Mouse (Mus musculus) liver, postnatal 0 days (tissue): ENCODE measurements around the gene Olfr521. TPM values are rescaled to one million over a fixed set of nuclear protein-coding genes. Genes with fewer than 3 reads are reported as not detected.
"Not testable (repeated sequence)": the region's sequence is repeated elsewhere in the genome, so short reads cannot be mapped to it uniquely, and the experiment has no call there.

Experiments
- ATAC-seq: fragments of 200-750 bp; cut with Nextera tagmentation; 2 replicates; pipeline ENCODE4 v1.8.0; 2017; ENCODE audit warnings: mild to moderate bottlenecking, moderate library complexity
- DNase-seq: peaks from one replicate; pipeline ENCODE4 v3.0.0-alpha.2; 2016
- H3K27ac ChIP-seq: fragments of 300-500 bp; sonication (generic); 2 replicates; pipeline ENCODE4 v1.5.1; 2014; ENCODE audit warnings: antibody characterized with exemption, moderate library complexity, mild to moderate bottlenecking, low read depth
- H3K27me3 ChIP-seq: fragments of 300-500 bp; sonication (generic); 2 replicates; pipeline ENCODE4 v1.6.1; 2014; ENCODE audit warnings: low read length, control low read depth, mixed read lengths; ENCODE audit not compliant: insufficient read depth
- H3K36me3 ChIP-seq: fragments of 300-500 bp; sonication (generic); replicated peaks from 2 replicates; pipeline ENCODE4 v1.6.1; 2014; ENCODE audit warnings: mild to moderate bottlenecking, control low read depth, low read length, moderate library complexity, mixed read lengths; ENCODE audit not compliant: insufficient read depth
- H3K4me1 ChIP-seq: fragments of 300-500 bp; sonication (generic); 2 replicates; pipeline ENCODE4 v1.6.1; 2014; ENCODE audit warnings: antibody characterized with exemption, mild to moderate bottlenecking, control low read depth; ENCODE audit not compliant: insufficient read depth
- H3K4me2 ChIP-seq: fragments of 300-500 bp; sonication (generic); 2 replicates; pipeline ENCODE4 v1.6.1; 2014; ENCODE audit warnings: low read depth, mild to moderate bottlenecking, low read length, moderate library complexity, mixed read lengths
- H3K4me3 ChIP-seq: fragments of 300-500 bp; sonication (generic); 2 replicates; pipeline ENCODE4 v1.5.1; 2014; ENCODE audit warnings: low read depth, low read length
- H3K9ac ChIP-seq: fragments of 300-500 bp; sonication (generic); replicated peaks from 2 replicates; pipeline ENCODE4 v1.6.1; 2014; ENCODE audit warnings: mild to moderate bottlenecking, moderate library complexity
- H3K9me3 ChIP-seq: fragments of 300-500 bp; sonication (generic); 2 replicates; pipeline ENCODE4 v1.6.1; 2016; ENCODE audit warnings: mild to moderate bottlenecking, control low read depth, low read length, mixed read lengths
- CTCF ChIP-seq: sonication (generic); IDR thresholded peaks from 2 replicates; pipeline ENCODE4 v1.5.1; 2016; ENCODE audit warnings: antibody characterized with exemption, low read depth
- EP300 ChIP-seq: IDR thresholded peaks from 2 replicates; pipeline ENCODE4 v1.6.1; 2016; ENCODE audit warnings: antibody characterized with exemption, low read depth, mild to moderate bottlenecking
- WGBS: fragments of 180-500 bp; shearing (Covaris S2); extraction: QIAGEN DNeasy Blood & Tissue Kit; methylation state at CpG from one replicate; pipeline ENCODE4 v1.1.7; 2014; ENCODE audit not compliant: insufficient replicate concordance; 5-methylcytosine and 5-hydroxymethylcytosine counted together
- polyA plus RNA-seq: library from polyadenylated mRNA; unstranded; fragments of >200 nt; fragmentation: Nextera tagmentation; extraction: Ambion mirVana; gene quantifications from 2 replicates; pipeline ENCODE4 v1.2.1, GENCODE M21; 2015

The Olfr521 gene
- polyA plus RNA-seq, result not detected in 2 replicates

- no peaks in the 10 kb centered on the region for H3K27me3 ChIP-seq
- H3K4me1 ChIP-seq, result no peaks in the 10 kb centered on the region
- 83% methylated on average over 2 of the region's 2 CpGs for WGBS
- no peak within 1 kb of the TSS for H3K27ac ChIP-seq
- H3K9me3 ChIP-seq, result peaks cover 9% of the 10 kb centered on the region
- ATAC-seq (no peak), DNase-seq (no peak)
- no peaks in the 10 kb centered on the region for H3K36me3 ChIP-seq
- no peak within 1 kb of the TSS for H3K4me2 ChIP-seq
- H3K9ac ChIP-seq, result no peak within 1 kb of the TSS
- H3K4me3 ChIP-seq, result no peak within 1 kb of the TSS
- TF ChIP-seq CTCF (no peak), EP300 (no peak)
Observed at GRCm38 (mm10) chr7:99763207-99763606, at the start of gene Olfr521. TSS of gene Olfr521 (plus strand) at chr7:99763507.

DNA sequence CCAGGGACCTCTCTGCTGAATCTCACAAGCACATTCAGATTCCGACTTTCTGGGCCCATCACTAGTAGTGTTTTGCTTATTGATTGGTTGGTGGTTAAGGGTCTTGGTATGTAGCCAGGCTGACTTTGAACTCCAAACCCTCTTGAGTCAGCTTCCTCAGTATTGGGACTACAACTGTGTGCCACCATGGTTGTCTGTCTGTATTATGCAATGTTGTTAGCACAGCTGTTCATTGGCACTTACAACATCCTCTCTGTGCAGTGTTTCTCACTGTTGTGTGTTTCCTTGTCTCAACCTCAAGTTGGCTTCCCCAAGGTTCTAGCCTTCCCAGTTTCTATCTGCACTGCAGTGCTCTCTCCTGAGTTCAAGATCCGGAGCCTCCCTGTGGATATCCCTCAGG lies 46.8 kb upstream of the Olfr521 start:
- Histone ChIP-seq H3K9me3 (no peaks in the 10 kb centered on the region), H3K9ac (no peak overlapping the region), H3K4me3 (no peak overlapping the region), H3K36me3 (no peaks in the 10 kb centered on the region), H3K4me1 (no peaks in the 10 kb centered on the region), H3K27ac (no peak overlapping the region), H3K27me3 (no peaks in the 10 kb centered on the region), H3K4me2 (no peak overlapping the region)
- 76% methylated on average over 2 of the region's 2 CpGs for WGBS
- TF ChIP-seq CTCF (no peak), EP300 (no peak)
- DNase-seq, result no peak
- ATAC-seq, result no peak

- Histone ChIP-seq H3K4me3 (no peak within 1 kb of the TSS), H3K4me2 (no peak within 1 kb of the TSS), H3K4me1 (no peaks in the 10 kb centered on the region), H3K9ac (no peak within 1 kb of the TSS), H3K27me3 (no peaks in the 10 kb centered on the region), H3K27ac (no peak within 1 kb of the TSS), H3K36me3 (no peaks in the 10 kb centered on the region), H3K9me3 (peaks cover 2% of the 10 kb centered on the region; the same call in 1 of the 2 replicates)
- no peak for DNase-seq
- TF ChIP-seq EP300 (no peak), CTCF (no peak)
- no peak for ATAC-seq
- whole genome bisulfite sequencing, result 75% methylated on average over 2 of the region's 2 CpGs
Observed at GRCm38 (mm10) chr7:99729973-99730372, 33.3 kb upstream of the Olfr521 start, which contains the start of gene Olfr520. TSS of gene Olfr520 (plus strand) at chr7:99730273.

DNA sequence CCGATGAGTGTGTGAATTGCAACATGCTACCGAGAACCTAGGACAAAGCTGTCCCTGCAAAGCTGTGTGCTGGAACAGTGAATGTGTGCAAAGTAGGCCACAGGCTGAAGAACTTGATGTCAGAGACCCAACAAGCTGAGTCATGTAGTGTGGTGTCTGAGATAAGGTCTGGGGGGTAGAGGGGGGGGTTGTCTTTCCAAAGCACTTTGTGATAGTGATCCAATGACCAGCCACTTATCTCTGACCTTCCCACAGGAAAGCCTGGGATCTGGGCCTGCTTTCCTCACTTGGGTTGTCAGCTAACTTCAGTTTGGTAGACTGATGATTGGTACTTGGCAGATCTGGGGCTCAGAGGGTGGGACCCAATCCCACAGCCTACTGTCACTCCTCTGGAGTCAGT lies 28.7 kb upstream of the Olfr521 start:
- no peaks in the 10 kb centered on the region for H3K36me3 ChIP-seq
- H3K9ac ChIP-seq, result no peak overlapping the region
- no peak overlapping the region for H3K4me3 ChIP-seq
- DNase-seq (no peak), ATAC-seq (no peak)
- H3K27me3 ChIP-seq, result no peaks in the 10 kb centered on the region
- H3K4me1 ChIP-seq, result no peaks in the 10 kb centered on the region
- no peak overlapping the region for H3K27ac ChIP-seq
- 55% methylated on average over 2 of the region's 2 CpGs for WGBS
- no peaks in the 10 kb centered on the region for H3K9me3 ChIP-seq
- H3K4me2 ChIP-seq, result no peak overlapping the region
- TF ChIP-seq CTCF (no peak), EP300 (no peak)

- H3K27me3 ChIP-seq, H3K9ac ChIP-seq, H3K4me3 ChIP-seq, DNase-seq, H3K27ac ChIP-seq, H3K36me3 ChIP-seq, H3K4me1 ChIP-seq, ATAC-seq, H3K4me2 ChIP-seq, H3K9me3 ChIP-seq: not testable (repeated sequence)
- 82% methylated on average over 9 of the region's 9 CpGs for WGBS
Observed at GRCm38 (mm10) chr7:99735491-99735890, 27.8 kb upstream of the Olfr521 start.

GRCm38 (mm10) chr7:99739276-99739675 lies 24.0 kb upstream of the Olfr521 start:
- no peaks in the 10 kb centered on the region for H3K9me3 ChIP-seq
- DNase-seq (no peak), ATAC-seq (no peak)
- no peaks in the 10 kb centered on the region for H3K27me3 ChIP-seq
- no peaks in the 10 kb centered on the region for H3K4me1 ChIP-seq
- H3K4me3 ChIP-seq, result no peak overlapping the region
- 64% methylated on average over 9 of the region's 9 CpGs for WGBS
- TF ChIP-seq CTCF (no peak), EP300 (no peak)
- H3K36me3 ChIP-seq, result no peaks in the 10 kb centered on the region
- H3K27ac ChIP-seq, result no peak overlapping the region
- H3K9ac ChIP-seq, result no peak overlapping the region
- H3K4me2 ChIP-seq, result no peak overlapping the region

- Histone ChIP-seq H3K9ac (no peak overlapping the region), H3K4me2 (no peak overlapping the region), H3K9me3 (no peaks in the 10 kb centered on the region), H3K27ac (no peak overlapping the region), H3K4me3 (no peak overlapping the region), H3K4me1 (no peaks in the 10 kb centered on the region), H3K36me3 (no peaks in the 10 kb centered on the region), H3K27me3 (no peaks in the 10 kb centered on the region)
- no peak for ATAC-seq
- 39% methylated on average over 5 of the region's 5 CpGs for WGBS
- DNase-seq, result no peak
- TF ChIP-seq CTCF (no peak), EP300 (no peak)
Observed at GRCm38 (mm10) chr7:99781385-99781784, 18.1 kb downstream of the Olfr521 start.
